Mouse (Mus musculus): ENCODE data around the gene Mtr.

Gene Mtr

DNA sequence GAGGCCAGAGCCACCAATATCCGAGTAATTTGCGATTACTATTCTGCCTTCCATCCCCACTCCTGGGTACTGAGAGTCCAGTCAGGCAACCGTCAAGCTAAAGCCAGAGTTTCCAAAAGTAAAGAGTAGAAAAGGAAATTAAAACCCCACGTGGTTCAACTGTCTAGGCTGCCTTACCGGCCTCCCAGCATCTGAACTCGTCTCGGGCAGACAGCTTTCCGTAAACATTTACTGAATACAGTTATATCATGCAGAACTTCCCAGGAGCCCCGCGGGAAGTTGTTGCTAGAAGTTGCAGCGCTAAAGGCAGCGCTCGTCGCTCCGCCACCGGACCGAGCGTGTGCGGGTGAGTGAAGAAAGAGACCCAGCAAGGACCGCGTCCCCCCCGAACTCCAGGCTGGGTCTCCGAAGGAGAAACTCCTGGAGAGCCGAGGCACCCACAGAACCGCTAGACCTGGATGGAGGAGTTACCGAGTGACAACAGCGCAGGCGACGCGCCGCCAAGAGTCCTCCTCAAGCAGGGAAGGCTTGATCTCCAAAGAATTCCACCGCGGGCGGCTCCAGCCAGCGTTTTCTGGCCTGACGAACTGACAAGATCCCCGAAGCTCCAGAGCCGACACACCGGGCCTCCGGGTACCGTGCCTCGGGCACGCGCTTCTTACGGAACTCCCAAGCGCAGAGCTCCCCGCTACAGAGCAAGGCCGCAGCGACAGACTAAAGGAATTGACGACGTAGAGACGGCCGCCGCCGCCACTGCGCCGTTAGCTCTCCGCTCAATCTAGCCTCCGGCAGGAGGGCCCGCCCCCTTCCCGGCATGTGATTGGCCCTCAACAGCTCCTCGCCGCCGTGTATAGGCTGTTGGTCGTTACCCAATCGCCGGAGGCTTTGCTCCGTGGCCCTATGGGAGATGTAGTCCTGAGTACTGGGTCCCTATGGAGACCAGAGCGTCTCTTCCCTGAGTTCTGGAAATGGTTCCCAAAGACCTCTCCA, at the start of gene Mtr:
Mtr (minus strand) TSS at position 723 of the 990 bp plus-strand sequence.
- under 1% methylated on average over 69 of the region's 69 CpGs for WGBS

- WGBS = 79% methylated on average over 4 of the region's 4 CpGs
Measured at GRCm38 (mm10) chr13:12307286-12307685, 49.4 kb upstream of the Mtr start.

DNA sequence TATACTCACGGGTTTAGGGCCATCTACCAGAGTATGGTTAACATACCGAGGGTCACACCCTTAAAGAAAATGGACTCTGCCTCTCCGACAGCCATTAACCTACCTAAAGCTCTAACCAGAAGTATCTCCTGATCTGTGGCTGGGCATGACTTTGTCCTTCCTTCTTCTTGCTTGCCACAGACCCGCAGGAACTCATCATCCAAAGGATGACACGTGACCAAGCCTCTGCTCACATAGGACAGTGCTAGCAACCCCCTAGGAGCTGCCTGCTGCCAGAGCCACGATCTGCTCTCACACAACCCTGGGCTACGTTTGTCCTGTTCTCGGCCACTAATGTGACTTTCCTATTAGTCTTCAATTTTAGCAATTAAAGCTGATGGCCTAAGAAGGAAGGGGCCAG, 47.6 kb upstream of the Mtr start:
- WGBS = 93% methylated on average over 8 of the region's 8 CpGs

DNA sequence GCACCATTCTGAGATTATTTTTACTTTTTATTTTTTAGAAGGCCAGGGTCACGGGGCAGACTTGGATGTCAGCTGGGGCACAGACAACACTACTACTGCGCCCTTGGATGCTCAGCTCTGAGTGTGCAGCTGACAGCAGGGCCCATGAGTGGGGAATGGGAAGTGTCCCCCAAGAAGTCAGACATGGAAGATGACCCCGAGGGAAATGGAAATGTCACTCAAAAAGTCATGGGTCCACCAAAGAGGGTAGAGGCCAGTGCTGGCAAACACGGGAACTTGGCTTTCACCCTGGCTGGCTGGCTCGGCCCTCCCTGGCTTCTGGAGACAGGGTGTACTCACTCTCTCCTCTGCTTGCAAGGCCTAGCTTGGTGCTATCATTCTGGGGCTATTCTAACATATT, 47.1 kb upstream of the Mtr start:
- 88% methylated on average over 5 of the region's 5 CpGs for WGBS

DNA sequence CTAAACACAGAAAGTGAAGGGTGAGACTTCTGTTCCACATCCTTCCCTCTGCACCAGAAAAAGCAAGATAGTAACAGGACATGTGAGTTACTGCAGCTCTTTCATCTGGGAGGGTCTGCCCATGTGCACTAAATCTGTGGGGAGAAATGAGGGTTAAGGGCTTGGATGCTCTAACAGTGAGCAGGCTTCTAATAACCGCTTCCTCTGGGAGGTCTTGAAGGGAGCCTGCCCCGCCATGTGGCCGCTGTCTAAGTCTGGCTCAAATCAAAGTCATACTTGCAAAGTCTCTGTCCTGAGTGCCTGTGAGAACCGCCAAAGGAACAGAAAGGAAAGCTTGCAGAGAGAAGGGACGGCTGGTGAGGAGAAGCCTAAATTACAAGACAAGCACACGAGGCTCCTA, 39.9 kb upstream of the Mtr start:
- 92% methylated on average over 6 of the region's 6 CpGs for WGBS

GRCm38 (mm10) chr13:12296701-12297100, 38.8 kb upstream of the Mtr start:
- 66% methylated on average over 3 of the region's 3 CpGs for WGBS

DNA sequence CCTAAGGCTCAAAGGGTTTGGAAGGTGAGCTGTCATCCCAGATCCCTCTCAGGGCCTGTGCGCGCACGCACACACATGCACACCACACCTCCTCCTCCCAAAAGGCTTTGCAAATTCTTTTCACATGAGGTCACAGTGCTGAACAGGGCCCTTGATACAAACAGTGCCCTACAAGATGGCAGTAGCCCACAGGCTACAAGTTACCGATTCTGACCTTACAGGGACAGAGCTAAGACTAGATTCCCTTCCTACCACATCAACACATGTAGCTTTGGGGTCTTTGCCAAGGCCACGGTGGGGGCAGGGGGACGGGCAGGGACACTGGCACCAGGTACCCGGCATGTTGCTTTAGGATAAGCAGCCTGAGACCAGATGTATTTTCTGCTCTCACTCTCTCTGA, 35.9 kb upstream of the Mtr start:
- WGBS = 83% methylated on average over 7 of the region's 7 CpGs

- 88% methylated on average over 7 of the region's 7 CpGs for WGBS
Measured at GRCm38 (mm10) chr13:12290700-12291099, 32.8 kb upstream of the Mtr start.

DNA sequence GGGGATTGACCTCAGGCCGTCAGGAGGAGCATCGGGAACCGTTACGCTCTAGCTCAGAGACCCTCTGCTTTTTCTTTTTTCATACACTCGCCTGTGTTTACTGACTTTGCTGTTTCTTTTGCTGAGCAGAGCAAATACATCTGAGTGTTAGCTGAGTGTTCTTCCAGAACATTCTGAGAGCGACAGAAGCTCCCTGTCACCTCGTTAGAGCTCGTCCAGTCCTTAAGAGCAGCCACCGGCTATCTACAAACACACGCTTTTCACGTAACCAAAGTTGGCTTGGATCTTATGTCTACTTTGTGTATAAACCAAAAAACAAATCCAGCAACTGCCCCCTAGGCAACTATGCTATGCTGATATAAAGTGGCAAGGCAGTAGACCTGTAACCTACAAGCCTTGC, 26.6 kb upstream of the Mtr start:
- 93% methylated on average over 11 of the region's 11 CpGs for WGBS

GRCm38 (mm10) chr13:12283826-12284225, 25.9 kb upstream of the Mtr start:
- WGBS = 83% methylated on average over 3 of the region's 3 CpGs

DNA sequence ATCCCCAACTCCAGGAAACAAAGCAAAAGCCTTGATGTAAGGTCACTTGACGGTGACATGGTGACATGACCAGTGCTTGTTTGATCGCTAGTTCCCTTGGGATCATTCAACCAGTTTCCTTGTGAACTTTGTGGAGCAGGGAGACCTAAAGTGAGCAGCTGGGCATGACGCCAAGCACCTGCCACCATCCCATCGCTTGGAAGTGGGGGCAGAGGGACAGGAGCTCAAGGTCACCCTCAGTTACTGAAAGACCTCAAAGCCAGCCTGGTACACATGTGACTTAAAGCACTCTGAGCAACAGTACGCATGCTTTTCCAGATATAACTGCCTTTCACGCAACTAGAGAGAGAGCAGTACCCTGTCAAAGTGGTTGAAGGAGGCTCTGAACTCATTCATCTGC, 16.8 kb upstream of the Mtr start:
- 78% methylated on average over 6 of the region's 6 CpGs for WGBS

DNA sequence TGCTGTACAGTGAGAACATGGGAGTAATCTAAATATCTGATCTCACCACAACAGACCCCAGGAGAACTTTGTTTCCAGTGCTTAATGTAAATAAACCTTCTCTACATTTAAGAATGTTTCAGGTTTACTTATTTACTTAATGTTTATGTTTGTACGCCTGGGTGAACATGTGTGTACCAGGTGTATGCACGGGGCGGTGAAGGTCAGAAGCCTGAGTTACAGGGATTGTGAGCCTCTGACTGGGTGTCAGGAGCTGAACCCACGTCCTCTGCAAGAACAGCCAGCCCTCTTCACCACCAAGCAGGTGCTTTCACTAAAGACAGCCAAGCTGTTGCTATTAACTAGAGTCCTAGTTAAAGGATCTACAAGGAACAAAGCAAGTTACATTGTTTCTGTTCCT, 16.3 kb upstream of the Mtr start:
- WGBS = 92% methylated on average over 4 of the region's 4 CpGs

DNA sequence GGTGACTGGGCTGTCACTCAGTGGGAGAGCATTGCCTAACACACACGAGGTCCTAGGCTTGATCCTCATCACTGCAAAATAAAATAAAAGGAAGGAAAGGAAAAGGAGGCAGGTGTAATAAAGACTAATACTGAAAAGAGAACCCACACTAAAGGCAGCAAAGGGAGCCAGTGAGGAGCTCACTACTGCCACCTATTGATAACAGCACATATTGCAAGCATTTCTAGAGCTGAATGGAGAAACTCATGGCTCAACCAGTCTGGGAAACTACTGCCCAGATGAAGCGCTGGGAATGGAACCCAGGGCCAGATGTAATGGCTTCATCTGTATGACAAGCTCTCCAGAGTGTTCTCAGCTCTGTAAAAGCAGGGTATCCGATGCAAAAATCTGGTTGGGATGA, 15.0 kb upstream of the Mtr start:
- 67% methylated on average over 3 of the region's 3 CpGs for WGBS

GRCm38 (mm10) chr13:12267971-12268370, 10.1 kb upstream of the Mtr start:
- 92% methylated on average over 3 of the region's 3 CpGs for WGBS

GRCm38 (mm10) chr13:12267097-12267496, 9.2 kb upstream of the Mtr start:
- WGBS = 61% methylated on average over 3 of the region's 3 CpGs

DNA sequence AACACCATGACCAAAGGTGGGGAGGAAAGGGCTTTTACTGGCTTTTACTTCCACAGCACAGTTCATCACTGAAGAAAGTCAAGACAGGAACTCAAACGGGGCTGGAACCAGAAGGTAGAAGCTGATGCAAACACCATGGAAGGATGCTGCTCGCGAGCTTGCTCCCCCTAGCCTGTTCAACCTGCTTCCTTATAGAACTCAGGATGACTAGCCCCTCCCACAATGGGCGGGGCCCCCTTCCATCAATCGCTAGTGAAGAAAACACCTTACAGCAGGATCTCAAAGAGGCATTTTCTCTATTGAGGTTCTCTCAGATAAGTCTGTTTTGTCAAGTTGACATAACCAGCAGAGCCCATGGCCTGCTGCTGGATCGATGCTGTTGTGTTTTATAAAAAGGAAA, 6.1 kb upstream of the Mtr start:
- WGBS = 80% methylated on average over 6 of the region's 6 CpGs

DNA sequence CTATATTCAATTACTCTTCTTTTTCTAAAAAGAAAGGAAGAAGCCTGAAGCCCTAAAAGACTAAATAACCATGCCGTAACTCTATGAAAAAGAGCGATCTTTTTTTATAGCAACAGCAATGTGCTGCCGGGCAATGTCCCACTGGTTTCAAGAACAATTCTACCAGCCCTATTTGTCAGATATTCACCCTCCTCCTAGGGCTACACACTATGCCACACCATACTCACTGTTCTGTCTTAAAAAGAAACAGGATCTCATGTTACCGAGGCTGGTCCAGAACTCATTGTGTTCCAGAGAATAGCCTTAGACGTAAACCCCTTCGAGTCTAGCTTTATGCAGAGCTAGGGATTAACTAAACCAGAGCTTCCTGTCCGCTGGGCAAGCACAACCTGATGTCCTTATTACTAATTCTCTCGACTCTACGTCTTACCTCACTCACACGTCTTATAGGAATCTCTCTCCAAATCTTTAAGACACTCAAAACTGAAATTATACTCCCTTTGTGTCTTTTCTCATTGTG, 982 bp downstream of the Mtr start:
- WGBS = 16% methylated on average over 10 of the region's 10 CpGs

DNA sequence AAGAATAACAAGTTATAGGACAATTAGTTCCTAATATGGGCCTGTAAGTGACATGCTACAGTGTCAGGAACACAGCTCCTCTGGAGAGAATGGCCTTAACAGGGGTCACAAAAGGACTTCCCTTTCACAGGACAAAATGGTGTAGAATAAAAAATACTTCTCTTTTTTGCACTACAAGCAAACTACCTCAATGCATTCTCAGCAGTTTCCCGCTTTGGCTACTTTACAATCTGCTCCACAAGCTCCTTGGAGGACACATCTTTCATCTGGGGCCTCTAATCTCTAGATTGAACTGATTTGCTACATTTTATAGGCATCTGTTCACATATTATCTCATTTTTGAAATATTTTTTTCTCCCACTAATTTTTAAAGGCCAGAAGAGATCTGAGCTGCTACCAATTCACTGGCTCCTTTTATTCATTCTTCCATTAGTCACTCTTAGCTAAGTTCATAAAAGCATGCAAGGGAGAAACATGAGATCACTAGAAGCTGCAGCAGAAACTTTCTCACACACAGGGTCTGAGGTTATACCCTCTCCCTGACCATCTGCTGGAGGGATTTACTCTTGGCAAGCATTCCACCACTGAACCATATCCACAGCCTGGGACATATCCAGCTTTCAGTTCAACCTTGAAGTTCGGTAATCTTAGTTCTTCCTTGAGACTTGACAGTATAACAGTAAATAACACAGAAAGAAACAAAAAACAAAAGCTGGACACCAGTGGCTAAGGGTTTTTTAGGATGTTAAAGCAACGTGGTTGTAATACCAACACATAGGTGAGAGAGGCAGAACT, 1.8 kb downstream of the Mtr start:
- 62% methylated on average over 3 of the region's 3 CpGs for WGBS

DNA sequence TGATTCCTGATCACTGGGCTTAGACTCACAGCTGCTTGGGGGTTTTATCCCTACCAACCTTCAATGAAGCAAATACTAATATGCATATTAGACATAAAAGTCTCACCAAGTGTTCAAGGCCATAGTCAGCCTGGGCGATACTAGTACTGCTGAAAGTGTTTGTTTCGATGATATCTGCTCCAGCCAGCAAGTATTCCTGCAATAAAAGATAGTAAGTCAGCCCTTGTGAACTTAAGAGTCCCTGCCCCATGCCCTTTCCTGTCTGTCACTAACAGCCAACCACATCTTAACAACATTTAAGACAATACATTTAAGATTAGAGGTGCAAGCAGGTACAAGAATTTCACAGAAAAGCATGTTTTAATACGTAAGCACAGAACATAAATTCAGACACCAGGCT, 7.4 kb downstream of the Mtr start:
- WGBS = 98% methylated on average over 3 of the region's 3 CpGs

DNA sequence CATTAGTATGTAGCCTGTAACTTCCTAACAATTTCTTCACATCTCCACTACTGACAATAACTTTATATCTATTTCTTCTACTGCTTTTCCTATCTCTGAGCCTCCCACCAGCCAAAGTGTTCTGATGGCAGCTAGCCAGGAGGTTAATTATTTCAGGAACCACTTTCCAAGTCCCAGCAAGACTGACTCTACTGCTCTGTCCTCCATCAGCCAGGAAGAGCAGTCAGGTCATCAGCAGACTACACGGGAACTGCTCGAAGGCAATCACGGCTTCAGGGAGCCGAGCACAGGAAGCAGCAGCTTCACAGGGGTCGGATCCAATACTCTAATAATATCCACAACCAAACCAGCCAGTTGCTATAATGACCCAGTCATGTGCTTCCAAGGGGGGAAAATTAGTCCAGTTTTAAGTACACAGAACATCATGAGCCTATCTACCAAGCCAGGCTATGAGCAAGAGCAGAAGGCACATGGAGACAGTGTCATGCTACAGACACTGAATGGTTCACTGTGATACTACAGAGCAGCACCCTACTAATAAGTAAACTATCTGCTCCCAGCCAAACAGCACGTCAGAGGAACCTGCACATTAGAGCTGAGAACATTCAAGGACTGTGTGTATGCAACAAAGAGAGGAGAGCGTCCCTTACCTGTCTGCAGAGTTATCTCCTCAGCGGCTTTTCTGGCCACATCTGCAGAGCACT, 8.6 kb downstream of the Mtr start:
- 86% methylated on average over 8 of the region's 8 CpGs for WGBS

GRCm38 (mm10) chr13:12245938-12246337, 12.0 kb downstream of the Mtr start:
- WGBS = 99% methylated on average over 2 of the region's 2 CpGs

DNA sequence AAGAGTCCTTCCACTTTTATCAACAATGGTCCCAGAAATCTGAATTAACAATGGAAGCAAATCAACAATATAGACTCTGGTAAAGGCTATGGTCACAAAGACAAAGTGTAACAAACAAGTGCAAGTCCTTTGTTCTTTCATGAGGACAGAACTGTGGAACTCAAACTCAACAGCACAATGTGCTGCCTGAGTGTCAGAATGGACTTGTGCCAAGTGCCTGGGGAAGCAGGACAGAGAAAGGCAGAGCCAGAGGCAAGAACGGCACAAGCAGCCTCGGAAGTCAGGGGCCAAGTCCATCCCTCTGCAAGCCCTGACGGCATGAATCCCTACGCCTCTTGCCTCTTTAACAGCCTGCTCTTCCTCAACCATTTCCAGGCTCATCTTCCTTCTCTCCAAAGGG, 13.9 kb downstream of the Mtr start:
- 70% methylated on average over 4 of the region's 4 CpGs for WGBS

All from cerebral cortex, adult 2 months (tissue).